Mouse (Mus musculus) forebrain, embryonic 16.5 days (tissue): ENCODE measurements around the gene Bbs10. TPM values are rescaled to one million over a fixed set of nuclear protein-coding genes. Genes with fewer than 3 reads are reported as not detected.

ENCODE experiments used
- ATAC-seq: fragments of 200-750 bp; cut with Nextera tagmentation; 2 replicates; pipeline ENCODE4 v1.8.0; 2017; ENCODE audit warnings: mild to moderate bottlenecking, moderate library complexity
- H3K27ac ChIP-seq: fragments of 300-500 bp; sonication (generic); 2 replicates; pipeline ENCODE4 v1.5.1; 2014; ENCODE audit warnings: low read length, control low read depth
- H3K27me3 ChIP-seq: fragments of 300-500 bp; sonication (generic); replicated peaks from 2 replicates; pipeline ENCODE4 v1.6.1; 2014; ENCODE audit warnings: low read length; ENCODE audit not compliant: control insufficient read depth, insufficient read depth
- H3K36me3 ChIP-seq: fragments of 300-500 bp; sonication (generic); 2 replicates; pipeline ENCODE4 v1.6.1; 2014; ENCODE audit not compliant: control insufficient read depth, insufficient read depth
- H3K4me1 ChIP-seq: fragments of 300-500 bp; sonication (generic); replicated peaks from 2 replicates; pipeline ENCODE4 v1.6.1; 2014; ENCODE audit warnings: low read length; ENCODE audit not compliant: control insufficient read depth, insufficient read depth
- H3K4me2 ChIP-seq: fragments of 300-500 bp; sonication (generic); 2 replicates; pipeline ENCODE4 v1.6.1; 2014; ENCODE audit warnings: mild to moderate bottlenecking, low read length, control low read depth
- H3K4me3 ChIP-seq: fragments of 300-500 bp; sonication (generic); replicated peaks from 2 replicates; pipeline ENCODE4 v1.5.1; 2014; ENCODE audit warnings: mild to moderate bottlenecking, low read length, control low read depth
- H3K9ac ChIP-seq: fragments of 300-500 bp; sonication (generic); replicated peaks from 2 replicates; pipeline ENCODE4 v1.6.1; 2014; ENCODE audit warnings: low read depth, low read length, control low read depth
- H3K9me3 ChIP-seq: fragments of 300-500 bp; sonication (generic); 2 replicates; pipeline ENCODE4 v1.6.1; 2016; ENCODE audit warnings: low read length; ENCODE audit not compliant: control insufficient read depth
- WGBS: fragments of 180-500 bp; shearing (Covaris S2); extraction: QIAGEN DNeasy Blood & Tissue Kit; methylation state at CpG from one replicate; pipeline ENCODE4 v1.1.7; 2014; 5-methylcytosine and 5-hydroxymethylcytosine counted together
- polyA plus RNA-seq: library from polyadenylated mRNA; unstranded; fragments of >200 nt; fragmentation: Nextera tagmentation; extraction: Ambion mirVana; gene quantifications from 2 replicates; pipeline ENCODE4 v1.2.1, GENCODE M21; 2015

The Bbs10 gene
- polyA plus RNA-seq, 1 experiment from 2014 or later, result 6.5 TPM

DNA sequence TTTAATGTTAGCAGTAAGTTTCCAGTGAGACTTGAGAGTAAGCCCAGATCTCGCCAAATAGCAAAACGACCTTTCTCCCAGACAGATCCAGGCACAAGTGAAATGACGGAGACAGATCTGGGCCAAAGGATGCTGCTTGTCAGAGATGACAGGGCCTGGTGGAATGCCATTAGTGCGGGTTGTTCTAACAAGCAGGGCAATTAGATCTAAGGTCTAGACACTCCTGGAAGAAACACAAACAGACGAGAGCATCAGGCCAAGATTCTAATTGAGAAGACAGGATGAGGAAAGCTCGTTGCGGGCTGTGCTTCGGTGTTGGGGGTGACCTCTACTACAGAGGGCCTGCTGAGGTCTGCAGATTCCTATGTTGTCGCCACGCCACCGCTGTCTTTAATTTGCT is 40.8 kb downstream of the Bbs10 start:
- Histone ChIP-seq H3K27ac (no peak overlapping the region), H3K9me3 (no peaks in the 10 kb centered on the region), H3K4me1 (no peaks in the 10 kb centered on the region; the same call in 1 of the 2 replicates), H3K36me3 (no peaks in the 10 kb centered on the region), H3K4me3 (no peak overlapping the region), H3K4me2 (no peak overlapping the region), H3K27me3 (no peaks in the 10 kb centered on the region), H3K9ac (no peak overlapping the region)
- 65% methylated on average over 11 of the region's 11 CpGs for WGBS
- no peak for ATAC-seq

DNA sequence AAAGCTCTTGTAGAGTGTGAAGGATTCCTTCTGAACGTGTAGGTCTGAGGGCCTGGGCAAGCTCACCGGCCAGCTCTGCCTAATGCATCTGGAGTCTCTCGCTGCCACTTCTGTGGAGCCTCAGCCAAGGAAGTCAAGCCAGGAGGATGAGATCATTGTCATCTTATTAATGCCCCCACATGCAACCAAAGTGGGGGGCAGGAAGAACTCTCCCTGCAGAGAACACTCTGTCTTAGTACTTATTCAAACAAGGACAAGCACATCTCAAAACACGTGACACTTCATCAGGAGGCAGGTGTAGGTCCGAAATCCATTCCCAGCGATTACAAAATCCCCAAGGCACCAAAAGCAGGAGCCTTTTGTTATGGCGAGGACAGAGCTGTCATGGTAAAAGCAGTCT is 43.3 kb downstream of the Bbs10 start:
- 82% methylated on average over 7 of the region's 7 CpGs for WGBS
- Histone ChIP-seq H3K4me1 (no peaks in the 10 kb centered on the region), H3K4me2 (no peak overlapping the region), H3K9me3 (no peaks in the 10 kb centered on the region), H3K9ac (no peak overlapping the region), H3K27ac (no peak overlapping the region), H3K4me3 (no peak overlapping the region), H3K36me3 (no peaks in the 10 kb centered on the region), H3K27me3 (no peaks in the 10 kb centered on the region)
- ATAC-seq, result no peak

DNA sequence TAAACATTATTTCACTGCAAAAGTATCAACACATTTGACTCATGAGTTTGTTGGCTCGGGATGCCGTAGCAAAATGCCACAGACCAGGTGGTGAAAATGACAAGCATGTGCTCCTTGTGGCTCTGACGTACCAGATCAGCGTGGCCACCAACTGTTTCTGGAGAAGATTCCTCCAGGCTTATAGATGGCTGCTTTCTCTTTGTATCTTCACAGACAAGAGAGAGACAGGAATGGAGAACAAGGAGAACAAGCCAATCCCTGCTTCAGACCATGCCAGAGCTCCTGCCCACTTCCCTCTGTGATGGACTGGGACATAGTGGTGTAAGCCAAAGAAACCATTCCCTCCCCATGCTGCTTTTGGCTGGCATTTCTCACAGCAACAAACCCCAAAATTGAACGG is 45.1 kb downstream of the Bbs10 start:
- no peaks in the 10 kb centered on the region for H3K27me3 ChIP-seq

DNA sequence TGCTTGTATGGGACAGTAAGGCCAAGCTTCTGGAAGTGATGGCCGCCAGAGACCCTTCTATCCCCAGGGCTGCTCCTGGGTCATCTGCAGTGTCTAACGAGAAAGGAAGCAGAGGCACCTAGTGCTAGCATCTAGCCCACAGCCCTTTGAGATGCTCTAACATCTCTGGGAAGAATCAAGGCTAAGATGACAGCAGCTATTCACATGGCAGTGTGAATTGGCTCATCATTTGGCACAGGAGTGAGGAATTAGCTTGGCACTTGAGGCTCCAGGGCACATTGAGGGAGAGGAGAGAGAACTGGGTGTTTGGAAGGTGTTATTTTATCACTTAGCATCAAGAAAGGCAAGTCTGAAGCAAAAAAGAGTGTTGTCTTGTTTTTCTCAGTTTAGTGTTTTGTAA is 49.8 kb downstream of the Bbs10 start:
- Histone ChIP-seq H3K9me3 (no peaks in the 10 kb centered on the region), H3K4me1 (0 out of 2 replicates have a peak, but pooled peaks cover 5% of the 10 kb centered on the region), H3K36me3 (no peaks in the 10 kb centered on the region), H3K4me3 (no peak overlapping the region), H3K27ac (no peak overlapping the region), H3K27me3 (no peaks in the 10 kb centered on the region), H3K9ac (no peak overlapping the region), H3K4me2 (no peak overlapping the region)
- WGBS, result 54% methylated on average over 2 of the region's 2 CpGs
- ATAC-seq, result no peak

More for the DNA sequence above, 45.1 kb downstream of the Bbs10 start:
- Histone ChIP-seq H3K27ac (no peak overlapping the region), H3K9me3 (no peaks in the 10 kb centered on the region), H3K4me3 (no peak overlapping the region), H3K4me2 (no peak overlapping the region), H3K4me1 (0 out of 2 replicates have a peak, but pooled peaks cover 5% of the 10 kb centered on the region), H3K9ac (no peak overlapping the region), H3K36me3 (no peaks in the 10 kb centered on the region)
- no peak for ATAC-seq
- 89% methylated on average over 5 of the region's 5 CpGs for WGBS

Other genes starting within 250 kb of the Bbs10 start
- gene Osbpl8, start 133.9 kb upstream of the Bbs10 start, polyA plus RNA-seq, result 23.7 and 23.8 TPM in 2 replicates
- 199 and 215 TPM in 2 replicates for gene Nap1l1, start 174.5 kb downstream of the Bbs10 start, polyA plus RNA-seq
- gene Phlda1, start 207.6 kb downstream of the Bbs10 start, polyA plus RNA-seq, result 24.4 and 25.3 TPM in 2 replicates